Mouse (Mus musculus) neutrophil, adult 5-6 weeks (primary cell): ENCODE data around the gene Zpbp. TPM values are rescaled to one million over a fixed set of nuclear protein-coding genes. Genes with fewer than 3 reads are reported as not detected.

Experiments used
- total RNA-seq: library from RNA; stranded (forward); fragments of 200-1000 nt; gene quantifications from 2 replicates; pipeline ENCODE4 v1.2.3, GENCODE M21; 2017

Zpbp gene
- total RNA-seq, 1 experiment from 2014 or later: 0.70 TPM

Other genes starting within 250 kb of the Zpbp start
- gene Spata48, start 314 bp downstream of the Zpbp start, total RNA-seq: 3.3 and 3.9 TPM in 2 replicates
- not detected in 2 replicates for gene 4930512M02Rik, start 165.4 kb upstream of the Zpbp start, total RNA-seq
- 125 and 150 TPM in 2 replicates for gene Ikzf1, start 222.6 kb upstream of the Zpbp start, total RNA-seq